Mouse (Mus musculus): ENCODE measurements around the gene Rsph3a. TPM values are rescaled to one million over a fixed set of nuclear protein-coding genes. Genes with fewer than 3 reads are reported as not detected.

Gene Rsph3a
- polyA plus RNA-seq (2014; fragmentation: Illumina TruSeq; extraction: RNeasy Lipid Tissue Mini Kit (QIAGEN cat#74804); ENCODE audit: low read depth, low replicate concordance), result 51.6 TPM

DNA sequence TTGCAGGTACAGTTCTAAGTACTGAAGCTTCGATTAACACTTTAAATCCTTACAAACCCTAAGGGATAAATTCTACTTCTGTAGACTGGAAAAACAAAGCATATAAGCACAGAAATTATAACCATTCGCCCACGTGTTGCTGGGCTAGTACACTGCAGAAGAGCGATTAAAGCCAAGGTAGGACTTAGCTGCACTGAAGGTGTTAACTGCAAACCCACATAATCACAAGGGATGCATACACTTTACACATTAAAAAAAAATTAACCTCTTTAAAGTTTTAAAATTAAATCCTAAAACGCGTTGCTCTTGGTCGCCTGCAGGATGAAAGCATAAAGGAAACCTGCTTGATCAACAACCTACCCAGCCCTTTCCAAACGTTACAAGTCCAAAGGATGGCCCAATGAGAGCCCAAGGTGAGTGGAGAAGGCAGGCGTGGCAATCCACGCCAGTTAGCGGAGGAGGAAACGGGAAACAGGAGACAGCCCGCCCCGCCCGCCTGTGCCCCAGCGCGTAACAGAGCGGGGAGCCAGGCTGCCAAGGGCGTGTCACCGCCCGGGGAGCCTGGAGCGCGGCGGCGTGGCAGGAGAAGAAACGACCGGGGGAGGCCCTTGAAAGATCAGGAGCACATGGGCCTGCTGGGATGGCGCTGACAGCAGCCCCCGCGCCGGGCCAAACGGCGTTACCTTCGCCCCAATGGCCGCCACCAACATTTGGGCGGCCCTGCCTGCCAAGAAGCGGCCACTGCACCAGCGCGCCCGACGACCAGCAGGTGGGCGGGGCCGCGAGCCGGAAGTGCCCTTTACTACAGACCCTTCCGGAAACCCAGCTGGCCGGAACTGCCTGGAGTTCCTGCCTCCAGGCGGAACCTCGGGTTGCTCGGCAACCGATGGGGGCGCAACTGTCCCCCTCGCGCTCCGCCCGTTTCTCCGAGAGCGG, at the start of gene Rsph3a:
Gene Rsph3a, plus strand, starts transcription at position 498 of the 936 bp plus-strand sequence.

DNA sequence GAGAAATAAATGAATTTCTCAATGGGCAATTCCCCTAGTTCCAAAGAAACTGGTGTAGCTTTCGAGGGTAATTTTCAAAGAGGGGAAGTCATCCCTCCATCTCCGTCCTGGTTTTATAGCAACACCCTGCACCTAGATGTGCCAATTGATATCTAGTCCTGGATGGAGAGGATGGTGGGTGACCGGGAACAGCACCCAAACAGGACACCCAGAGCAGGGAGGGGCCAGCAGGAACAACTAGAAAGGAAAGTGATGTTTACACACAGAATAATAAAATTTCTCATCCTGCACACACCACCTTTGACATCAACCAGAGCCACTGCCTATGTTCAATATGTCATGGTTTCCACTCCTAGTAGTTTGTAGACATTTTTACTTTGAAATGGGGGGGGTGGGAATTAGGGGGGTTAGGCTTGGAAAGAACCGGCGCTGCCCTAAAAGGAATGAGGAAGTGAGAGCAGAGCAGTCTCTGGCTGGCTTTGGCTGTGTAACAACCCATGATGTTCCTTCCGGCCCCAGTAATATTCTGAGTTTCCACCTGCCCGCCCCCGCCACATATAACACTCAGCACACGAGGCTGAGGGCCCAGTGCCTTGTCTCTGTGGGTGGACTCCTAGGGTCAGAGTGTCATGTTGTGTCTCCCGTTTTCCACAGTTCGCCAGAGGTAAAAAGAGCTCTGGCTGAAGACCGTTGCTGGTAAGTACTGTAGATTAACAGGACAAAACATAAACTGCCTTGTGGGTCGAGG, 19.8 kb upstream of the Rsph3a start, which contains the start of gene Tagap:
Gene Tagap, plus strand, starts transcription at position 588 of the 748 bp plus-strand sequence.

Other genes starting within 250 kb of the Rsph3a start
- 0.20 TPM for gene Fndc1, start 118.3 kb upstream of the Rsph3a start, polyA plus RNA-seq (2014; fragmentation: Illumina TruSeq; extraction: RNeasy Lipid Tissue Mini Kit (QIAGEN cat#74804); ENCODE audit: low read depth, low replicate concordance)
- 0.36 TPM for gene Tagap, start 19.6 kb upstream of the Rsph3a start, polyA plus RNA-seq (2014; fragmentation: Illumina TruSeq; extraction: RNeasy Lipid Tissue Mini Kit (QIAGEN cat#74804); ENCODE audit: low read depth, low replicate concordance)
- gene Gm49673, start 202.2 kb downstream of the Rsph3a start, polyA plus RNA-seq (2014; fragmentation: Illumina TruSeq; extraction: RNeasy Lipid Tissue Mini Kit (QIAGEN cat#74804); ENCODE audit: low read depth, low replicate concordance), result not detected
- 27.0 TPM for gene Rnaset2a, start 202.5 kb downstream of the Rsph3a start, polyA plus RNA-seq (2014; fragmentation: Illumina TruSeq; extraction: RNeasy Lipid Tissue Mini Kit (QIAGEN cat#74804); ENCODE audit: low read depth, low replicate concordance)
- 35.3 TPM for gene Fgfr1op, start 219.9 kb downstream of the Rsph3a start, polyA plus RNA-seq (2014; fragmentation: Illumina TruSeq; extraction: RNeasy Lipid Tissue Mini Kit (QIAGEN cat#74804); ENCODE audit: low read depth, low replicate concordance)

All from kidney, adult 10 weeks (tissue).